Mouse (Mus musculus): ENCODE measurements around the gene Il6st.
"Not testable (repeated sequence)": the region's sequence is repeated elsewhere in the genome, so short reads cannot be mapped to it uniquely, and the experiment has no call there.

Gene Il6st

GRCm38 (mm10) chr13:112463868-112464625 lies at the start of gene Il6st:
TSS of gene Il6st (plus strand) at chr13:112464070.
- DNase-seq (ENCODE audit: low spot score), result peak; percentile 93

GRCm38 (mm10) chr13:112415896-112416295 lies 48.0 kb upstream of the Il6st start:
- no peak for DNase-seq (ENCODE audit: low spot score)

GRCm38 (mm10) chr13:112416410-112417162 lies 47.3 kb upstream of the Il6st start:
- no peak for DNase-seq (ENCODE audit: low spot score)

- DNase-seq (ENCODE audit: low spot score), result no peak
Measured at GRCm38 (mm10) chr13:112417163-112417523, 46.7 kb upstream of the Il6st start.

GRCm38 (mm10) chr13:112417861-112418423 lies 45.9 kb upstream of the Il6st start:
- DNase-seq (ENCODE audit: low spot score), result no peak

- no peak for DNase-seq (ENCODE audit: low spot score)
Measured at GRCm38 (mm10) chr13:112418595-112418994, 45.3 kb upstream of the Il6st start.

- no peak for DNase-seq (ENCODE audit: low spot score)
Measured at GRCm38 (mm10) chr13:112424212-112424611, 39.7 kb upstream of the Il6st start.

GRCm38 (mm10) chr13:112424635-112425034 lies 39.2 kb upstream of the Il6st start:
- DNase-seq (ENCODE audit: low spot score), result no peak

GRCm38 (mm10) chr13:112425181-112425654 lies 38.7 kb upstream of the Il6st start:
- no peak for DNase-seq (ENCODE audit: low spot score)

- no peak for DNase-seq (ENCODE audit: low spot score)
Measured at GRCm38 (mm10) chr13:112426265-112427135, 37.4 kb upstream of the Il6st start.

GRCm38 (mm10) chr13:112427136-112427470 lies 36.8 kb upstream of the Il6st start:
- DNase-seq (ENCODE audit: low spot score), result not testable (repeated sequence)

GRCm38 (mm10) chr13:112427521-112427920 lies 36.3 kb upstream of the Il6st start:
- DNase-seq (ENCODE audit: low spot score), result no peak

GRCm38 (mm10) chr13:112433271-112433670 lies 30.6 kb upstream of the Il6st start:
- DNase-seq (ENCODE audit: low spot score), result no peak

GRCm38 (mm10) chr13:112435241-112436075 lies 28.4 kb upstream of the Il6st start:
- no peak for DNase-seq (ENCODE audit: low spot score)

- DNase-seq (ENCODE audit: low spot score), result no peak
Measured at GRCm38 (mm10) chr13:112436288-112436687, 27.6 kb upstream of the Il6st start.

- no peak for DNase-seq (ENCODE audit: low spot score)
Measured at GRCm38 (mm10) chr13:112438001-112438868, 25.6 kb upstream of the Il6st start.

GRCm38 (mm10) chr13:112439105-112439818 lies 24.6 kb upstream of the Il6st start:
- no peak for DNase-seq (ENCODE audit: low spot score)

- no peak for DNase-seq (ENCODE audit: low spot score)
Measured at GRCm38 (mm10) chr13:112439917-112440361, 23.9 kb upstream of the Il6st start.

- DNase-seq (ENCODE audit: low spot score), result no peak
Measured at GRCm38 (mm10) chr13:112440668-112441067, 23.2 kb upstream of the Il6st start.
